Mouse (Mus musculus) lung, embryonic 16.5 days (tissue): ENCODE data around the gene Rps3a1. TPM values are rescaled to one million over a fixed set of nuclear protein-coding genes. Genes with fewer than 3 reads are reported as not detected.
"Not testable (repeated sequence)": the region's sequence is repeated elsewhere in the genome, so short reads cannot be mapped to it uniquely, and the experiment has no call there.

Source experiments
- ATAC-seq: fragments of 200-750 bp; cut with Nextera tagmentation; 2 replicates; pipeline ENCODE4 v1.8.0; 2017; ENCODE audit warnings: low read depth, mild to moderate bottlenecking, moderate library complexity
- H3K27ac ChIP-seq: fragments of 300-500 bp; sonication (generic); 2 replicates; pipeline ENCODE4 v1.5.1; 2014; ENCODE audit warnings: mild to moderate bottlenecking, control low read depth, low read length
- H3K27me3 ChIP-seq: fragments of 300-500 bp; sonication (generic); 2 replicates; pipeline ENCODE4 v1.6.1; 2014; ENCODE audit warnings: low read depth, low read length, mixed read lengths; ENCODE audit not compliant: control insufficient read depth, insufficient read depth
- H3K36me3 ChIP-seq: fragments of 300-500 bp; sonication (generic); 2 replicates; pipeline ENCODE4 v1.6.1; 2014; ENCODE audit warnings: low read length; ENCODE audit not compliant: control insufficient read depth, insufficient read depth
- H3K4me1 ChIP-seq: fragments of 300-500 bp; sonication (generic); replicated peaks from 2 replicates; pipeline ENCODE4 v1.6.1; 2014; ENCODE audit warnings: low read length, mixed read lengths; ENCODE audit not compliant: control insufficient read depth, insufficient read depth
- H3K4me2 ChIP-seq: fragments of 300-500 bp; sonication (generic); 2 replicates; pipeline ENCODE4 v1.6.1; 2014; ENCODE audit warnings: low read depth, low read length, control low read depth
- H3K4me3 ChIP-seq: fragments of 300-500 bp; sonication (generic); 2 replicates; pipeline ENCODE4 v1.5.1; 2014; ENCODE audit warnings: mild to moderate bottlenecking, low read length, control low read depth
- H3K9ac ChIP-seq: fragments of 300-500 bp; sonication (generic); 2 replicates; pipeline ENCODE4 v1.6.1; 2014; ENCODE audit warnings: low read length, control low read depth
- H3K9me3 ChIP-seq: fragments of 300-500 bp; sonication (generic); 2 replicates; pipeline ENCODE4 v1.6.1; 2016; ENCODE audit warnings: low read length; ENCODE audit not compliant: control insufficient read depth
- WGBS: fragments of 180-500 bp; shearing (Covaris S2); extraction: QIAGEN DNeasy Blood & Tissue Kit; methylation state at CpG from one replicate; pipeline ENCODE4 v1.1.7; 2014; 5-methylcytosine and 5-hydroxymethylcytosine counted together
- polyA plus RNA-seq: library from polyadenylated mRNA; unstranded; fragments of >200 nt; fragmentation: Nextera tagmentation; extraction: Ambion mirVana; gene quantifications from 2 replicates; pipeline ENCODE4 v1.2.1, GENCODE M21; 2015

Gene Rps3a1
- polyA plus RNA-seq, 1 experiment from 2014 or later, result 1,285 TPM

- Histone ChIP-seq H3K27me3 (no peaks in the 10 kb centered on the region), H3K4me2 (no peak overlapping the region), H3K9me3 (no peaks in the 10 kb centered on the region), H3K9ac (no peak overlapping the region), H3K36me3 (peaks cover 4% of the 10 kb centered on the region), H3K4me1 (no peaks in the 10 kb centered on the region; the same call in 1 of the 2 replicates), H3K27ac (no peak overlapping the region), H3K4me3 (no peak overlapping the region)
- ATAC-seq, result no peak
- 73% methylated on average over 8 of the region's 8 CpGs for WGBS
Measured at GRCm38 (mm10) chr3:86107637-86108539, 34.6 kb downstream of the Rps3a1 start.

- H3K27ac ChIP-seq, result no peak overlapping the region
- no peaks in the 10 kb centered on the region; the same call in 1 of the 2 replicates for H3K4me1 ChIP-seq
- H3K36me3 ChIP-seq, result peaks cover 5% of the 10 kb centered on the region
- H3K9me3 ChIP-seq, result no peaks in the 10 kb centered on the region
- no peaks in the 10 kb centered on the region for H3K27me3 ChIP-seq
- WGBS, result 91% methylated on average over 8 of the region's 8 CpGs
- no peak overlapping the region for H3K9ac ChIP-seq
- no peak for ATAC-seq
- H3K4me3 ChIP-seq, result no peak overlapping the region
- no peak overlapping the region for H3K4me2 ChIP-seq
Measured at GRCm38 (mm10) chr3:86106086-86106632, 36.3 kb downstream of the Rps3a1 start.

- Histone ChIP-seq H3K4me1 (no peaks in the 10 kb centered on the region; the same call in 1 of the 2 replicates), H3K4me3 (no peak overlapping the region), H3K36me3 (peaks cover 5% of the 10 kb centered on the region), H3K9ac (no peak overlapping the region), H3K4me2 (no peak overlapping the region), H3K27ac (no peak overlapping the region), H3K27me3 (no peaks in the 10 kb centered on the region), H3K9me3 (no peaks in the 10 kb centered on the region)
- 81% methylated on average over 4 of the region's 4 CpGs for WGBS
- ATAC-seq, result no peak
Measured at GRCm38 (mm10) chr3:86104909-86105308, 37.6 kb downstream of the Rps3a1 start.

GRCm38 (mm10) chr3:86104433-86104832, 38.1 kb downstream of the Rps3a1 start:
- WGBS, result 80% methylated on average over 7 of the region's 7 CpGs
- H3K4me1 ChIP-seq, H3K4me3 ChIP-seq, H3K9ac ChIP-seq, ATAC-seq, H3K36me3 ChIP-seq, H3K27ac ChIP-seq, H3K27me3 ChIP-seq, H3K9me3 ChIP-seq, H3K4me2 ChIP-seq: not testable (repeated sequence)

GRCm38 (mm10) chr3:86103449-86104291, 38.8 kb downstream of the Rps3a1 start:
- no peak overlapping the region for H3K4me2 ChIP-seq
- no peaks in the 10 kb centered on the region for H3K9me3 ChIP-seq
- no peaks in the 10 kb centered on the region for H3K4me1 ChIP-seq
- no peak overlapping the region for H3K9ac ChIP-seq
- no peak for ATAC-seq
- no peak overlapping the region for H3K4me3 ChIP-seq
- H3K27me3 ChIP-seq, result no peaks in the 10 kb centered on the region
- H3K27ac ChIP-seq, result no peak overlapping the region
- peaks cover 11% of the 10 kb centered on the region for H3K36me3 ChIP-seq
- WGBS, result 73% methylated on average over 18 of the region's 18 CpGs

GRCm38 (mm10) chr3:86101956-86102355, 40.5 kb downstream of the Rps3a1 start:
- no peaks in the 10 kb centered on the region for H3K4me1 ChIP-seq
- no peak overlapping the region for H3K4me3 ChIP-seq
- WGBS, result 91% methylated on average over 6 of the region's 6 CpGs
- no peak overlapping the region for H3K4me2 ChIP-seq
- H3K9me3 ChIP-seq, result no peaks in the 10 kb centered on the region
- ATAC-seq, result no peak
- peaks cover 9% of the 10 kb centered on the region for H3K36me3 ChIP-seq
- H3K27me3 ChIP-seq, result no peaks in the 10 kb centered on the region
- H3K9ac ChIP-seq, result no peak overlapping the region
- H3K27ac ChIP-seq, result no peak overlapping the region

- WGBS, result 86% methylated on average over 5 of the region's 5 CpGs
- ATAC-seq, result no peak
- Histone ChIP-seq H3K9ac (no peak overlapping the region), H3K9me3 (no peaks in the 10 kb centered on the region), H3K4me2 (no peak overlapping the region), H3K4me1 (no peaks in the 10 kb centered on the region), H3K4me3 (no peak overlapping the region), H3K36me3 (peaks cover 3% of the 10 kb centered on the region), H3K27me3 (no peaks in the 10 kb centered on the region), H3K27ac (no peak overlapping the region)
Measured at GRCm38 (mm10) chr3:86093907-86094306, 48.6 kb downstream of the Rps3a1 start.

GRCm38 (mm10) chr3:86093213-86093845, 49.2 kb downstream of the Rps3a1 start:
- no peaks in the 10 kb centered on the region for H3K27me3 ChIP-seq
- peaks cover 3% of the 10 kb centered on the region for H3K36me3 ChIP-seq
- no peak overlapping the region for H3K27ac ChIP-seq
- no peaks in the 10 kb centered on the region for H3K4me1 ChIP-seq
- no peak overlapping the region for H3K4me2 ChIP-seq
- no peaks in the 10 kb centered on the region for H3K9me3 ChIP-seq
- no peak for ATAC-seq
- H3K4me3 ChIP-seq, result no peak overlapping the region
- H3K9ac ChIP-seq, result no peak overlapping the region
- 60% methylated on average over 6 of the region's 6 CpGs for WGBS
